Mouse (Mus musculus): ENCODE results near the gene Hoxa13. TPM values are rescaled to one million over a fixed set of nuclear protein-coding genes. Genes with fewer than 3 reads are reported as not detected.
A peak's percentile ranks its signal among the peaks of the same experiment; 100 is the strongest.

Hoxa13 gene
- polyA plus RNA-seq, 1 experiment from 2014 or later: not detected

GRCm38 (mm10) chr6:52265306-52265912, 4.7 kb upstream of the Hoxa13 start:
- peaks cover 92% of the 10 kb centered on the region for H3K27me3 ChIP-seq (ENCODE audit: control insufficient read depth, insufficient read depth, low read length)
- H3K9ac ChIP-seq (ENCODE audit: low read length): no peak overlapping the region

GRCm38 (mm10) chr6:52264106-52264790, 3.6 kb upstream of the Hoxa13 start:
- Histone ChIP-seq H3K9ac (ENCODE audit: low read length) (no peak overlapping the region), H3K36me3 (ENCODE audit: control insufficient read depth, insufficient read depth, low read length) (no peaks in the 10 kb centered on the region), H3K4me2 (ENCODE audit: low read depth, low read length) (no peak overlapping the region), H3K9me3 (replicated peaks; ENCODE audit: control insufficient read depth, low read length) (no peaks in the 10 kb centered on the region), H3K27ac (ENCODE audit: low read length) (no peak overlapping the region), H3K4me3 (replicated peaks; ENCODE audit: low read length) (no peak overlapping the region), H3K27me3 (ENCODE audit: control insufficient read depth, insufficient read depth, low read length) (peaks cover 90% of the 10 kb centered on the region), H3K4me1 (ENCODE audit: control insufficient read depth, insufficient read depth, low read length) (peaks cover 5% of the 10 kb centered on the region; the same call in 1 of the 2 replicates)
- ATAC-seq (ENCODE audit: insufficient read depth, low FRiP score): no peak
- 2% methylated on average over 5 of the region's 5 CpGs for WGBS

More at GRCm38 (mm10) chr6:52265306-52265912, 4.7 kb upstream of the Hoxa13 start:
- Histone ChIP-seq H3K4me3 (replicated peaks; ENCODE audit: low read length) (no peak overlapping the region), H3K36me3 (ENCODE audit: control insufficient read depth, insufficient read depth, low read length) (no peaks in the 10 kb centered on the region), H3K27ac (ENCODE audit: low read length) (no peak overlapping the region), H3K4me1 (ENCODE audit: control insufficient read depth, insufficient read depth, low read length) (peaks cover 5% of the 10 kb centered on the region; the same call in 1 of the 2 replicates), H3K4me2 (ENCODE audit: low read depth, low read length) (no peak overlapping the region), H3K9me3 (replicated peaks; ENCODE audit: control insufficient read depth, low read length) (no peaks in the 10 kb centered on the region)
- WGBS: 2% methylated on average over 18 of the region's 18 CpGs
- no peak for ATAC-seq (ENCODE audit: insufficient read depth, low FRiP score)

- 4% methylated on average over 6 of the region's 6 CpGs for WGBS
- no peak overlapping the region for H3K4me3 ChIP-seq (replicated peaks; ENCODE audit: low read length)
These were observed 2.6 kb upstream of the Hoxa13 start for GRCm38 (mm10) chr6:52263321-52263585.

GRCm38 (mm10) chr6:52262463-52263320, 2.0 kb upstream of the Hoxa13 start:
- H3K9me3 ChIP-seq (replicated peaks; ENCODE audit: control insufficient read depth, low read length): no peaks in the 10 kb centered on the region
- no peak overlapping the region for H3K27ac ChIP-seq (ENCODE audit: low read length)
- no peaks in the 10 kb centered on the region for H3K36me3 ChIP-seq (ENCODE audit: control insufficient read depth, insufficient read depth, low read length)
- WGBS: 2% methylated on average over 24 of the region's 24 CpGs
- peaks cover 5% of the 10 kb centered on the region; the same call in 1 of the 2 replicates for H3K4me1 ChIP-seq (ENCODE audit: control insufficient read depth, insufficient read depth, low read length)
- H3K9ac ChIP-seq (ENCODE audit: low read length): no peak overlapping the region
- H3K4me2 ChIP-seq (ENCODE audit: low read depth, low read length): no peak overlapping the region
- H3K4me3 ChIP-seq (replicated peaks; ENCODE audit: low read length): no peak overlapping the region
- no peak for ATAC-seq (ENCODE audit: insufficient read depth, low FRiP score)
- H3K27me3 ChIP-seq (ENCODE audit: control insufficient read depth, insufficient read depth, low read length): peaks cover 87% of the 10 kb centered on the region

More at GRCm38 (mm10) chr6:52263321-52263585, 2.6 kb upstream of the Hoxa13 start:
- Histone ChIP-seq H3K36me3 (ENCODE audit: control insufficient read depth, insufficient read depth, low read length) (no peaks in the 10 kb centered on the region), H3K27ac (ENCODE audit: low read length) (no peak overlapping the region), H3K4me2 (ENCODE audit: low read depth, low read length) (no peak overlapping the region), H3K9me3 (replicated peaks; ENCODE audit: control insufficient read depth, low read length) (no peaks in the 10 kb centered on the region), H3K9ac (ENCODE audit: low read length) (no peak overlapping the region), H3K27me3 (ENCODE audit: control insufficient read depth, insufficient read depth, low read length) (peaks cover 90% of the 10 kb centered on the region), H3K4me1 (ENCODE audit: control insufficient read depth, insufficient read depth, low read length) (peaks cover 5% of the 10 kb centered on the region; the same call in 1 of the 2 replicates)
- ATAC-seq (ENCODE audit: insufficient read depth, low FRiP score): no peak

- H3K27ac ChIP-seq (ENCODE audit: low read length): no peak overlapping the region
- H3K36me3 ChIP-seq (ENCODE audit: control insufficient read depth, insufficient read depth, low read length): no peaks in the 10 kb centered on the region
- WGBS: 6% methylated on average over 9 of the region's 9 CpGs
- no peak overlapping the region for H3K4me3 ChIP-seq (replicated peaks; ENCODE audit: low read length)
- no peak overlapping the region for H3K4me2 ChIP-seq (ENCODE audit: low read depth, low read length)
- ATAC-seq (ENCODE audit: insufficient read depth, low FRiP score): no peak
- peaks cover 87% of the 10 kb centered on the region for H3K27me3 ChIP-seq (ENCODE audit: control insufficient read depth, insufficient read depth, low read length)
- no peaks in the 10 kb centered on the region for H3K9me3 ChIP-seq (replicated peaks; ENCODE audit: control insufficient read depth, low read length)
- no peak overlapping the region for H3K9ac ChIP-seq (ENCODE audit: low read length)
- peaks cover 5% of the 10 kb centered on the region; the same call in 1 of the 2 replicates for H3K4me1 ChIP-seq (ENCODE audit: control insufficient read depth, insufficient read depth, low read length)
These were observed 1.2 kb upstream of the Hoxa13 start for GRCm38 (mm10) chr6:52261751-52262462.

- H3K4me2 ChIP-seq (ENCODE audit: low read depth, low read length): peak overlapping the region; percentile 64
- no peak; the same call in 1 of the 2 replicates for ATAC-seq (ENCODE audit: insufficient read depth, low FRiP score)
These were observed 844 bp downstream of the Hoxa13 start for GRCm38 (mm10) chr6:52259811-52260261.

GRCm38 (mm10) chr6:52259081-52259790, 1.4 kb downstream of the Hoxa13 start:
- Histone ChIP-seq H3K9ac (ENCODE audit: low read length) (no peak overlapping the region), H3K27me3 (ENCODE audit: control insufficient read depth, insufficient read depth, low read length) (peaks cover 80% of the 10 kb centered on the region), H3K4me3 (replicated peaks; ENCODE audit: low read length) (no peak overlapping the region), H3K27ac (ENCODE audit: low read length) (no peak overlapping the region), H3K4me1 (ENCODE audit: control insufficient read depth, insufficient read depth, low read length) (peaks cover 5% of the 10 kb centered on the region; the same call in 1 of the 2 replicates), H3K9me3 (replicated peaks; ENCODE audit: control insufficient read depth, low read length) (no peaks in the 10 kb centered on the region), H3K36me3 (ENCODE audit: control insufficient read depth, insufficient read depth, low read length) (no peaks in the 10 kb centered on the region), H3K4me2 (ENCODE audit: low read depth, low read length) (no peak overlapping the region)
- ATAC-seq (ENCODE audit: insufficient read depth, low FRiP score): no peak
- 2% methylated on average over 24 of the region's 25 CpGs for WGBS

More at GRCm38 (mm10) chr6:52259811-52260261, 844 bp downstream of the Hoxa13 start:
- peak overlapping the region; percentile 46 for H3K4me3 ChIP-seq (replicated peaks; ENCODE audit: low read length)
- no peak overlapping the region for H3K9ac ChIP-seq (ENCODE audit: low read length)
- no peaks in the 10 kb centered on the region for H3K9me3 ChIP-seq (replicated peaks; ENCODE audit: control insufficient read depth, low read length)
- H3K27ac ChIP-seq (ENCODE audit: low read length): no peak overlapping the region
- under 1% methylated on average over 39 of the region's 39 CpGs for WGBS
- H3K27me3 ChIP-seq (ENCODE audit: control insufficient read depth, insufficient read depth, low read length): peaks cover 83% of the 10 kb centered on the region
- H3K4me1 ChIP-seq (ENCODE audit: control insufficient read depth, insufficient read depth, low read length): peaks cover 5% of the 10 kb centered on the region; the same call in 1 of the 2 replicates
- no peaks in the 10 kb centered on the region for H3K36me3 ChIP-seq (ENCODE audit: control insufficient read depth, insufficient read depth, low read length)

GRCm38 (mm10) chr6:52256956-52257355, 3.7 kb downstream of the Hoxa13 start:
- Histone ChIP-seq H3K4me2 (ENCODE audit: low read depth, low read length) (no peak overlapping the region), H3K9me3 (replicated peaks; ENCODE audit: control insufficient read depth, low read length) (no peaks in the 10 kb centered on the region), H3K4me3 (replicated peaks; ENCODE audit: low read length) (no peak overlapping the region), H3K27ac (ENCODE audit: low read length) (no peak overlapping the region), H3K9ac (ENCODE audit: low read length) (no peak overlapping the region), H3K4me1 (ENCODE audit: control insufficient read depth, insufficient read depth, low read length) (peaks cover 5% of the 10 kb centered on the region; the same call in 1 of the 2 replicates), H3K36me3 (ENCODE audit: control insufficient read depth, insufficient read depth, low read length) (no peaks in the 10 kb centered on the region), H3K27me3 (ENCODE audit: control insufficient read depth, insufficient read depth, low read length) (peaks cover 73% of the 10 kb centered on the region)
- ATAC-seq (ENCODE audit: insufficient read depth, low FRiP score): no peak
- WGBS: 1% methylated on average over 6 of the region's 6 CpGs
